Mouse (Mus musculus) CH12.LX (cell line): ENCODE measurements around the gene Serpine3. TPM values are rescaled to one million over a fixed set of nuclear protein-coding genes. Genes with fewer than 3 reads are reported as not detected.

Source experiments
- DNase-seq: peaks from one replicate; pipeline ENCODE4 v3.0.0-alpha.2; 2013; ENCODE audit errors: extremely low read depth
- H3K27ac ChIP-seq: 2 replicates; pipeline ENCODE4 v1.5.1; 2012; ENCODE audit warnings: low read depth, mild to moderate bottlenecking, control low read depth, moderate library complexity; ENCODE audit not compliant: insufficient read depth
- H3K27me3 ChIP-seq: replicated peaks from 2 replicates; pipeline ENCODE3; 2012; ENCODE audit warnings: inconsistent platforms
- H3K36me3 ChIP-seq, 2 experiments: replicated peaks in 1 of 2; 2 replicates each; pipeline versions ENCODE3 to v1.6.1; 2012; ENCODE audit warnings: inconsistent platforms in 1 of 2, low read length in 1 of 2, mild to moderate bottlenecking in 1 of 2, mixed read lengths in 1 of 2, moderate library complexity in 1 of 2; ENCODE audit not compliant: control insufficient read depth in 1 of 2, insufficient read depth in 1 of 2
- H3K4me1 ChIP-seq, 2 experiments: 2 replicates each; pipeline ENCODE4 v1.6.1; 2012; ENCODE audit warnings: inconsistent platforms in 1 of 2, moderate library complexity in 1 of 2; ENCODE audit not compliant: insufficient read depth in 2 of 2, control insufficient read depth in 1 of 2
- H3K4me2 ChIP-seq: 2 replicates; pipeline ENCODE4 v1.6.1; 2012; ENCODE audit warnings: low read depth, mild to moderate bottlenecking, control low read depth; ENCODE audit not compliant: poor library complexity, insufficient read depth, severe bottlenecking
- H3K4me3 ChIP-seq, 3 experiments: fragments of 150-350 bp in 1 of 3; sonication (generic) in 1 of 3; replicated peaks in 1 of 3; 2 replicates each; pipeline versions ENCODE3 to v1.5.1; 2011 to 2012; ENCODE audit warnings: low read depth in 2 of 3, low read length in 2 of 3, mild to moderate bottlenecking in 2 of 3, moderate library complexity in 2 of 3, control low read depth in 1 of 3, improper control_type of control experiment in 1 of 3, inconsistent platforms in 1 of 3, mixed read lengths in 1 of 3; ENCODE audit not compliant: poor library complexity in 1 of 3
- H3K79me2 ChIP-seq: replicated peaks from 2 replicates; pipeline ENCODE4 v1.6.1; 2012; ENCODE audit warnings: mild to moderate bottlenecking, moderate library complexity; ENCODE audit not compliant: control insufficient read depth, poor library complexity, insufficient read depth, severe bottlenecking; ENCODE audit errors: extremely low read depth
- H3K9ac ChIP-seq: 2 replicates; pipeline ENCODE4 v1.6.1; 2012; ENCODE audit warnings: low read depth, mild to moderate bottlenecking, control low read depth, moderate library complexity; ENCODE audit not compliant: insufficient read depth
- H3K9me3 ChIP-seq: replicated peaks from 2 replicates; pipeline ENCODE3; 2012; ENCODE audit warnings: low read length, inconsistent platforms, mixed read lengths
- BHLHE40 ChIP-seq: IDR thresholded peaks from 2 replicates; pipeline ENCODE4 v1.6.1; 2011; ENCODE audit warnings: mild to moderate bottlenecking, low read depth, low read length, improper control_type of control experiment
- CHD1 ChIP-seq: IDR thresholded peaks from 2 replicates; pipeline ENCODE4 v1.6.1; 2012; ENCODE audit warnings: low read depth, low read length, improper control_type of control experiment, inconsistent platforms
- CHD2 ChIP-seq: IDR thresholded peaks from 2 replicates; pipeline ENCODE4 v1.6.1; 2011; ENCODE audit warnings: low read length, improper control_type of control experiment
- E2F4 ChIP-seq: IDR thresholded peaks from 2 replicates; pipeline ENCODE4 v1.6.1; 2011; ENCODE audit warnings: low read depth, low read length, improper control_type of control experiment; ENCODE audit not compliant: insufficient replicate concordance
- ELF1 ChIP-seq: IDR thresholded peaks from 2 replicates; pipeline ENCODE4 v1.6.1; 2014; ENCODE audit warnings: low read depth, mild to moderate bottlenecking, inconsistent platforms, low read length, improper control_type of control experiment
- EP300 ChIP-seq: IDR thresholded peaks from 2 replicates; pipeline ENCODE4 v1.6.1; 2011; ENCODE audit warnings: low read length, improper control_type of control experiment
- ETS1 ChIP-seq: conservative IDR thresholded peaks from 2 replicates; pipeline ENCODE4 v1.6.1; 2012; ENCODE audit warnings: low read depth, mild to moderate bottlenecking, inconsistent platforms, low read length, improper control_type of control experiment, moderate library complexity
- HCFC1 ChIP-seq: IDR thresholded peaks from 2 replicates; pipeline ENCODE4 v1.6.1; 2012; ENCODE audit warnings: low read depth, mild to moderate bottlenecking, inconsistent platforms, low read length, improper control_type of control experiment
- JUN ChIP-seq: IDR thresholded peaks from 2 replicates; pipeline ENCODE4 v1.6.1; 2011; ENCODE audit warnings: low read depth, mild to moderate bottlenecking, low read length, improper control_type of control experiment, moderate library complexity; ENCODE audit not compliant: insufficient read depth
- JUND ChIP-seq: conservative IDR thresholded peaks from 2 replicates; pipeline ENCODE4 v1.6.1; 2011; ENCODE audit warnings: low read depth, low read length, improper control_type of control experiment
- MAFK ChIP-seq: IDR thresholded peaks from 2 replicates; pipeline ENCODE4 v1.6.1; 2011; ENCODE audit warnings: low read length, improper control_type of control experiment; ENCODE audit not compliant: insufficient replicate concordance
- MAX ChIP-seq: IDR thresholded peaks from 2 replicates; pipeline ENCODE4 v1.6.1; 2011; ENCODE audit warnings: low read length, improper control_type of control experiment
- MEF2A ChIP-seq: IDR thresholded peaks from 2 replicates; pipeline ENCODE4 v1.6.1; 2014; ENCODE audit warnings: low read depth, mild to moderate bottlenecking, inconsistent platforms, low read length, improper control_type of control experiment, borderline replicate concordance
- MXI1 ChIP-seq: IDR thresholded peaks from 2 replicates; pipeline ENCODE4 v1.6.1; 2011; ENCODE audit warnings: mild to moderate bottlenecking, low read depth, low read length, improper control_type of control experiment
- POLR2A ChIP-seq: IDR thresholded peaks from 2 replicates; pipeline ENCODE4 v1.6.1; 2011; ENCODE audit warnings: low read depth, mild to moderate bottlenecking, improper control_type of control experiment, low read length
- POLR2AphosphoS2 ChIP-seq: IDR thresholded peaks from 2 replicates; pipeline ENCODE4 v1.6.1; 2011; ENCODE audit warnings: low read depth, low read length, improper control_type of control experiment
- RAD21 ChIP-seq: IDR thresholded peaks from 2 replicates; pipeline ENCODE4 v1.6.1; 2011; ENCODE audit warnings: low read depth, mild to moderate bottlenecking, low read length, improper control_type of control experiment, moderate library complexity
- RCOR1 ChIP-seq: conservative IDR thresholded peaks from 2 replicates; pipeline ENCODE4 v1.6.1; 2012; ENCODE audit warnings: low read depth, mild to moderate bottlenecking, inconsistent platforms, low read length, improper control_type of control experiment
- SMC3 ChIP-seq: IDR thresholded peaks from 2 replicates; pipeline ENCODE4 v1.6.1; 2011; ENCODE audit warnings: low read depth, low read length, improper control_type of control experiment
- UBTF ChIP-seq: IDR thresholded peaks from 2 replicates; pipeline ENCODE4 v1.6.1; 2012; ENCODE audit warnings: low read depth, mild to moderate bottlenecking, inconsistent platforms, low read length, improper control_type of control experiment, moderate library complexity
- USF1 ChIP-seq: IDR thresholded peaks from 2 replicates; pipeline ENCODE4 v1.6.1; 2014; ENCODE audit warnings: low read depth, mild to moderate bottlenecking, inconsistent platforms, low read length, improper control_type of control experiment
- USF2 ChIP-seq: conservative IDR thresholded peaks from 2 replicates; pipeline ENCODE4 v1.6.1; 2011; ENCODE audit warnings: low read depth, low read length, improper control_type of control experiment
- ZC3H11A ChIP-seq: IDR thresholded peaks from 2 replicates; pipeline ENCODE4 v1.6.1; 2012; ENCODE audit warnings: low read depth, mild to moderate bottlenecking, inconsistent platforms, low read length, improper control_type of control experiment
- ZMIZ1 ChIP-seq: IDR thresholded peaks from 2 replicates; pipeline ENCODE4 v1.6.1; 2012; ENCODE audit warnings: low read depth, mild to moderate bottlenecking, inconsistent platforms, low read length, improper control_type of control experiment
- ZNF384 ChIP-seq: IDR thresholded peaks from 2 replicates; pipeline ENCODE4 v1.6.1; 2012; ENCODE audit warnings: low read depth, low read length, improper control_type of control experiment, inconsistent platforms
- dilution Hi-C: fragments of 300-500 bp; cut with MboI; formaldehyde crosslinking; loops from 2 replicates; pipeline ENCODE4 v1.14.3; 2020; ENCODE audit warnings: low sequenced_read_pairs; ENCODE audit not compliant: extremely low pct_unique_long_range_greater_than_20kb, extremely low pct_ligation_motif_present
- in situ Hi-C: fragments of 300-500 bp; cut with MboI; formaldehyde crosslinking; loops from 3 replicates; pipeline ENCODE4 v1.14.3; 2019; ENCODE audit warnings: low sequenced_read_pairs, low pct_ligation_motif_present, low pct_unique_long_range_greater_than_20kb, mixed read lengths
- polyA plus RNA-seq: library from polyadenylated mRNA; unstranded; fragments of >175 nt; gene quantifications from 2 replicates; pipeline ENCODE4 v1.2.1, GENCODE M21; 2012; ENCODE audit warnings: low read depth; ENCODE audit not compliant: insufficient read length
- total RNA-seq, 2 experiments: library from RNA; depleted of rRNA; stranded (reverse); fragments of 300-350 nt in 1 of 2; fragments of >200 nt in 1 of 2; gene quantifications; 2 replicates each; pipeline ENCODE4 v1.2.3; 2012 to 2014

Gene Serpine3
- total and polyA plus RNA-seq, 3 experiments: 0.08 TPM; not detected in 2

GRCm38 (mm10) chr14:62718161-62718560 is 54.7 kb downstream of the Serpine3 start:
- H3K4me2 ChIP-seq: no peak overlapping the region
- peaks cover 0 to 13% of the 10 kb centered on the region in 2 experiments; a peak in 2 of 4 replicates for H3K4me1 ChIP-seq
- dilution Hi-C loops: no loop called here
- H3K79me2 ChIP-seq: peaks cover 11% of the 10 kb centered on the region
- no peak overlapping the region for H3K27ac ChIP-seq
- no peak overlapping the region for H3K4me3 ChIP-seq
- H3K36me3 ChIP-seq: peaks cover 18 to 51% of the 10 kb centered on the region in 2 experiments
- H3K27me3 ChIP-seq: no peaks in the 10 kb centered on the region
- no peak overlapping the region for H3K9ac ChIP-seq
- no peaks in the 10 kb centered on the region for H3K9me3 ChIP-seq
- TF ChIP-seq BHLHE40 (no peak), SMC3 (no peak), ELF1 (no peak), MXI1 (no peak), MAX (no peak), RAD21 (no peak), POLR2AphosphoS2 (no peak), USF2 (no peak), JUN (no peak), ZNF384 (no peak), MAFK (no peak), POLR2A (no peak), CHD1 (no peak), ZC3H11A (no peak), HCFC1 (no peak)
- in situ Hi-C loops: no loop called here
- DNase-seq: no peak

- H3K9ac ChIP-seq: no peak overlapping the region
- no peak overlapping the region for H3K4me2 ChIP-seq
- dilution Hi-C loops: no loop called here
These were observed 58.2 kb downstream of the Serpine3 start for GRCm38 (mm10) chr14:62721625-62722024.

More at GRCm38 (mm10) chr14:62721625-62722024, 58.2 kb downstream of the Serpine3 start:
- Histone ChIP-seq H3K4me1 (peaks cover 0 to 32% of the 10 kb centered on the region in 2 experiments; a peak in 2 of 4 replicates), H3K4me3 (no peak overlapping the region), H3K9me3 (no peaks in the 10 kb centered on the region), H3K79me2 (peaks cover 10% of the 10 kb centered on the region; the same call in 1 of the 2 replicates), H3K27ac (no peak overlapping the region), H3K27me3 (no peaks in the 10 kb centered on the region), H3K36me3 (peaks cover 4 to 38% of the 10 kb centered on the region in 2 experiments)
- TF ChIP-seq RCOR1 (no peak), SMC3 (no peak), USF1 (no peak), ZMIZ1 (no peak), RAD21 (no peak), MAX (no peak), EP300 (no peak), MAFK (no peak), ELF1 (no peak), ETS1 (no peak), CHD2 (no peak), ZC3H11A (no peak), JUND (no peak), MEF2A (no peak), E2F4 (no peak), HCFC1 (no peak), CHD1 (no peak), POLR2A (no peak), UBTF (no peak), MXI1 (no peak)
- in situ Hi-C loops: no loop called here
- DNase-seq: no peak
